Mouse (Mus musculus) stomach, embryonic 15.5 days (tissue): Measurements from ENCODE around the gene Ncoa1. TPM values are rescaled to one million over a fixed set of nuclear protein-coding genes. Genes with fewer than 3 reads are reported as not detected.

Source experiments
- ATAC-seq: fragments of 200-750 bp; cut with Nextera tagmentation; 2 replicates; pipeline ENCODE4 v1.8.0; 2017; ENCODE audit warnings: low read depth, moderate number of reproducible peaks, moderate TSS enrichment; ENCODE audit not compliant: insufficient read depth, low FRiP score
- H3K27ac ChIP-seq: fragments of 300-500 bp; sonication (generic); 2 replicates; pipeline ENCODE4 v1.5.1; 2015; ENCODE audit warnings: mild to moderate bottlenecking, inconsistent platforms
- H3K27me3 ChIP-seq: fragments of 300-500 bp; sonication (generic); replicated peaks from 2 replicates; pipeline ENCODE4 v1.6.1; 2015; ENCODE audit warnings: inconsistent platforms
- H3K36me3 ChIP-seq: fragments of 300-500 bp; sonication (generic); 2 replicates; pipeline ENCODE4 v1.6.1; 2015; ENCODE audit warnings: inconsistent platforms
- H3K4me1 ChIP-seq: fragments of 300-500 bp; sonication (generic); 2 replicates; pipeline ENCODE4 v1.6.1; 2015; ENCODE audit warnings: inconsistent platforms
- H3K4me2 ChIP-seq: fragments of 300-500 bp; sonication (generic); 2 replicates; pipeline ENCODE4 v1.6.1; 2015; ENCODE audit warnings: mild to moderate bottlenecking, inconsistent platforms
- H3K4me3 ChIP-seq: fragments of 300-500 bp; sonication (generic); replicated peaks from 2 replicates; pipeline ENCODE4 v1.5.1; 2015; ENCODE audit warnings: inconsistent platforms
- H3K9ac ChIP-seq: fragments of 300-500 bp; sonication (generic); 2 replicates; pipeline ENCODE4 v1.6.1; 2015; ENCODE audit warnings: inconsistent platforms
- H3K9me3 ChIP-seq: fragments of 300-500 bp; sonication (generic); 2 replicates; pipeline ENCODE4 v1.6.1; 2016; ENCODE audit warnings: inconsistent platforms
- WGBS: fragments of 180-500 bp; shearing (Covaris S2); methylation state at CpG from one replicate; pipeline ENCODE4 v1.1.7; 2015; 5-methylcytosine and 5-hydroxymethylcytosine counted together
- polyA plus RNA-seq: library from polyadenylated mRNA; unstranded; fragments of >200 nt; fragmentation: Nextera tagmentation; extraction: Ambion mirVana; gene quantifications from 2 replicates; pipeline ENCODE4 v1.2.1, GENCODE M21; 2015

Ncoa1 gene
- polyA plus RNA-seq, 1 experiment from 2014 or later, result 8.3 TPM

DNA sequence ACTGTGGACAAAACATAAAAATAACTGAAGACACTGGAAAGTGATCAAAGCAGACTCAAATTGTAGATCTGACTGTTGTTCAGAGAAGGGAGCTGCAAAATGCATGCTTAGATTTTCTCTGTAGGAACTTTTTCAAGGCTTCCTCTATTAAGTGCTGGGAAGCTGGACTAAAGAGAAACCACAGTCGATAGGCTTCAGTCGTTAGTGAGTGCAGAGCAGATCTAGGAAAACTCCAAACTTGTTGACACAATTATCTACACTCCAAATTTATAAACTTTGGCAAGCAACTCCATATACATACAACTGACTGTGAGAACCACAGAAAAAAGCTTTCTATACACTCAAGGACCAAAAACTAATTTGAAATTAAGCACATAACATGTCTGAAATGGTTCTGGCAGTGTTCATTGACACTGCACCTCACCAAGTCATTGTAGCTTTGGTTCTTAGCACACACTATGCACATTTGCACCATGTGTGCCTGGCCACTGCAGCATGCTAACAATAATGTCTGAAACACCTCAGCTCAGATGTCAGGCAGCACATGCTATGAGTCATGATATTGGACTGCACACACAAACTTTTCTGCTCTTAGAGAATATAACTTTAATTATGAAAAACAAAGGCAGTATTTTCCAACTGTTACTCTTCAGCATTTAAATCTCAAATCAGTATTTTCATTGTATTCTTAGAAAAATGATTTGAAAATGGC lies 121.8 kb downstream of the Ncoa1 start:
- Histone ChIP-seq H3K9ac (no peak overlapping the region), H3K4me3 (no peak overlapping the region), H3K36me3 (no peaks in the 10 kb centered on the region), H3K9me3 (no peaks in the 10 kb centered on the region), H3K4me2 (no peak overlapping the region), H3K27me3 (no peaks in the 10 kb centered on the region), H3K27ac (no peak overlapping the region), H3K4me1 (no peaks in the 10 kb centered on the region)
- ATAC-seq, result no peak
- WGBS, result 50% methylated on average over 2 of the region's 2 CpGs

DNA sequence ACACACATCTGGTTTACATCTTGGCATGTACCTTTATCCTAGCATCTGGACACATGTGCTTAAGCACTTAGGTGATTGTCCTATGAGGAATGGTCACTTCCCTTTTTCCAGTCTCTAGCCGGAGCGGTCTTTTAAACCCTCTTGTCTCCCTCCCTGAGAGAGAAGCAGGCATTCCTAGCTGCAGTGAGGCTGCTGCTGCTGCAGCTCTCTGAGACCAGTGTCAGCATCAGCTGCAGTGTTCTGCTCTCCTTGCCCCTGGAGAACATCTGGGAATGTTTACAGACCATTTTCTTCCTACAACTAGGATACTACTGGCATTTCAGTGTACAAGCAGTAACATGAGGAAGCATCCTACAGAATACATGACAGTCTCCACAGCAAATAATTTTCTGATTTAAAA lies 133.8 kb downstream of the Ncoa1 start:
- Histone ChIP-seq H3K4me1 (no peaks in the 10 kb centered on the region), H3K4me2 (no peak overlapping the region), H3K9me3 (no peaks in the 10 kb centered on the region), H3K36me3 (no peaks in the 10 kb centered on the region), H3K9ac (no peak overlapping the region), H3K27ac (no peak overlapping the region), H3K4me3 (no peak overlapping the region), H3K27me3 (no peaks in the 10 kb centered on the region)
- ATAC-seq, result no peak
- 71% methylated on average over 2 of the region's 2 CpGs for WGBS

DNA sequence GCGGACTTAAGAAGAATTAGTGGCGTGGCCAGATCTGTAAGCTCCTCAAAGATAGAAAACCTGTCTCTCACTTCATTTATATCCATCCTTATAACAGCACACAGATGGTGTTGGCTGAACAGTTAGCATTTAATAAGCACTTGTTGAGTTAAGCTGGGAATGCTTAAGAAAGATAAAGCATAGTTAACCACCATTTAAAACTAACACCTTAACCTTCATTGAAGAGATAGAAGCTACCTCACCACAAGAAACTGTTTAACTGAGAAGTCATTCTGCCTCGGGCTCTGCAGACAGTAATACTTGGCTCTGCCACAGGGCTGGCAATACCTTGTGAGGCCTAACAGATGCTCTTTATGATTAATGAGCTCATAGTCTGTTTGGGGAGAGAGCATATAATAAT lies 134.9 kb downstream of the Ncoa1 start:
- ATAC-seq, result no peak
- Histone ChIP-seq H3K27ac (no peak overlapping the region), H3K27me3 (no peaks in the 10 kb centered on the region), H3K9me3 (no peaks in the 10 kb centered on the region), H3K4me3 (no peak overlapping the region), H3K4me2 (no peak overlapping the region), H3K36me3 (no peaks in the 10 kb centered on the region), H3K4me1 (no peaks in the 10 kb centered on the region), H3K9ac (no peak overlapping the region)
- 58% methylated on average over 3 of the region's 3 CpGs for WGBS

DNA sequence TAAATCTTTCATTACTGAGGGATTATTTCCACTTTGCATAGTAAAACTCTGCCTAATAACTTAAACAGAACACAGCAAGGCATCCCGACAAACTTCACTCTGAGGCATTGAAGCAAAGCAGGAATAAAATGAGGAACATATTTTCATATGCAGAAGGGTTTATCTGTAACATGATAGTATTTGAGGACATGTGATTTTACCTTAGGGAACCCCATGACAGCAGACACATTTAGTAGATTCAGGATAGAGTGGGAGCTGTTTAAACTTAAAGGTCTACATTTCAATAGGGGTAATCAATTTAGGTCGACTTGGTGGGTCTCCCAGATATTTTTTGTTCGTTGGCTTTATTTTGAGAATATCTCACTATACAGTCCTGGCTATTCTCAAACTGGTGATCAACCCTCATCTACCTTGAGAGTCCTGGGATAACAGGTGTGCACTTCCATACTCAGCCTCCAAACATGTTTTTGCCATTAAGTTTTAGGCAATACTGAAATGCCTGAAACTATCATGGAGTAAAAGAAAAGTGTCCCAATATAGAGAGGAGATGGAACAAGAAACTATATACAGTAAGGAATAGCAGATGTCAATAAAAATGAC lies 136.6 kb downstream of the Ncoa1 start:
- H3K27me3 ChIP-seq, result no peaks in the 10 kb centered on the region
- H3K27ac ChIP-seq, result no peak overlapping the region
- no peak overlapping the region for H3K4me2 ChIP-seq
- H3K4me3 ChIP-seq, result no peak overlapping the region
- no peaks in the 10 kb centered on the region for H3K4me1 ChIP-seq
- H3K36me3 ChIP-seq, result no peaks in the 10 kb centered on the region
- no peak overlapping the region for H3K9ac ChIP-seq
- 64% methylated on average over 3 of the region's 3 CpGs for WGBS
- H3K9me3 ChIP-seq, result no peaks in the 10 kb centered on the region
- no peak for ATAC-seq

DNA sequence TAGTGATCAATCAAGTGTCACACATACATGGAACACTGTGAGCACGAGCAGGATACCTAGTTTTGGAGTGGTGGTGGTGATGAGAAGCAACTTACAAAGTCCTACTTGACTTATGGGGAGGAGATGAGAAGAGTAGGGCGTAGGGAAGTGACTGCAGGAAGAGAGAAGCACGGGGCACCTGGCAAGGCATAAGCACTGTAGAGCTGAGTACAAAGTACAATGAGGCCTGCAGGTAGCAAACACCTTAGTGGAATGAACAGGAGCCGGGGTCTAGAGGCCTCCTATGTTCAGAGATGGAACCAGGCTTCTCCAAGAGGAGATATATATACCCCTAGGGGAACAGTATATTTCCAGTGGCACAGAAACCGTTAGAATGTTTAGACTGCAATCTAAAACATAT lies 153.4 kb downstream of the Ncoa1 start:
- no peaks in the 10 kb centered on the region for H3K36me3 ChIP-seq
- no peak overlapping the region for H3K9ac ChIP-seq
- H3K27ac ChIP-seq, result no peak overlapping the region
- ATAC-seq, result no peak
- H3K9me3 ChIP-seq, result no peaks in the 10 kb centered on the region
- no peaks in the 10 kb centered on the region for H3K27me3 ChIP-seq
- no peaks in the 10 kb centered on the region for H3K4me1 ChIP-seq
- no peak overlapping the region for H3K4me2 ChIP-seq
- H3K4me3 ChIP-seq, result no peak overlapping the region
- 64% methylated on average over 5 of the region's 5 CpGs for WGBS

DNA sequence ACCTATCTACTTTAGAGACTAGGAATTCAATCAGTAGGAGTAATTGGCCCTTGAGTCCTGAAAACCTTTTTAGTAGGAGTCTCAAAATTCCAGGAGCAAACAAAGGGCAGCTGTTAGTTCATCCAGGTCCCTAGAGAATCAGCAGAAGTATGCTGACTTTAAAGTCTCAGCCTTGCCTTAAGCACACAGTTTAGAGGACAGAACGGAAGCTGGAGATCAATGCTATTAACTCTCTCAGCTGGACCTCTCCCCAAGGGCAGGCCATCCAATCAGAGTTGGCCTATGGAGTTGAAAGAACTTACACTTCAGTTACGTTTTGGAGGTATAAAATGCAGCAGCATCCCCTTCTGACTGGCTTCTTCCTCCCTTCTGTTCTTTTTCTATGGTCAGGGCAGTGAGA lies 154.8 kb downstream of the Ncoa1 start:
- no peak overlapping the region for H3K4me3 ChIP-seq
- H3K36me3 ChIP-seq, result no peaks in the 10 kb centered on the region
- 49% methylated on average over 2 of the region's 2 CpGs for WGBS
- no peaks in the 10 kb centered on the region for H3K4me1 ChIP-seq
- H3K27me3 ChIP-seq, result no peaks in the 10 kb centered on the region
- no peak overlapping the region for H3K4me2 ChIP-seq
- no peak overlapping the region for H3K27ac ChIP-seq
- H3K9ac ChIP-seq, result no peak overlapping the region
- H3K9me3 ChIP-seq, result no peaks in the 10 kb centered on the region
- no peak for ATAC-seq

DNA sequence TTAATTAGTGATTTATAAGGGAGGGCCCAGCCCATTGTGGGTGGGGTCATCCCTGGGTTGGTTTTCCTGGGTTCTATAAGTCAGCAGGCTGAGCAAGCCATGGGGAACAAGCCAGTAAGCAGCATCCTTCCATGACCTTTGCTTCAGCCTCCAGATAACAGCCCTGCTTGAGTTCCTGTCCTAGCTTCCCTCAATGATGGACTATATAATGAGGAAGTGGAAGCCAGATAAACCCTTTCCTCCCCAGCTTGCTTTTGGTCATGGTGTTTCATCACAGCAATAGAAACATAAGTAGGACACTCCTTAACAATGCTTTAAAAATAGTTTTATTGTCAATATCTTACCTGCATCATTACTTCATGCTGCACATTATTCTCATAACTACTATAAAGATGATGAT lies 163.2 kb downstream of the Ncoa1 start:
- Histone ChIP-seq H3K9ac (no peak overlapping the region), H3K4me3 (no peak overlapping the region), H3K9me3 (no peaks in the 10 kb centered on the region), H3K36me3 (no peaks in the 10 kb centered on the region), H3K27me3 (no peaks in the 10 kb centered on the region), H3K4me1 (no peaks in the 10 kb centered on the region), H3K4me2 (no peak overlapping the region), H3K27ac (no peak overlapping the region)
- ATAC-seq, result no peak

DNA sequence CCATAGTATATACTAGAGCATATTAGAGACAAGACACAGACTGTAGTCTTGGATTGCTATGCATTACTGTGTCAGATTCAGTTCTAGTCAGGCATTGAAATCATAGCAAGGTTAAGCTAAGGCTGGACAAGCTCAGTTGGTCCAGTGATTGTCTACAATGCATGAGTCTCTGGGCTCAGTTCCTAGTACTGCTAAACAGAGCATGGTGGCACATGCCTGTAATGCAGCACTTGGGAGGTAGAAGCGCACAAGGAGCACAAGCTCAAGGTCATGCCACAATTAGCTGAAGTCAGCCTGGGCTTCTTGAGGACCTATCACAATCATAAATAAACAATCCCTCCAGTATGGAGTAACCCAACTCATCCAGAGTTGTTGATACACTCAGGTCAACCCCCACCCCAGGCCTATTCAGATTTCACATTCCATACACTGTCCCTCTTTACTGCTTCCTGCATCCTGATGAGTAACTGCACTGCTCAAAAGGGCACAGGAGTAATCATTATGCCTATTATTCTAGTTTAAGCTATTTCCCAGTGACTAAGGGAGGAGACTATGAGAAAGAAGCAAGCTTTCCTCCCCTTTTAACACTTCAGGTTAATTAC lies 170.2 kb downstream of the Ncoa1 start:
- Histone ChIP-seq H3K27ac (no peak overlapping the region), H3K4me2 (no peak overlapping the region), H3K4me3 (no peak overlapping the region), H3K36me3 (no peaks in the 10 kb centered on the region), H3K9ac (no peak overlapping the region), H3K4me1 (no peaks in the 10 kb centered on the region), H3K27me3 (no peaks in the 10 kb centered on the region), H3K9me3 (no peaks in the 10 kb centered on the region)
- ATAC-seq, result peak; percentile 47; the same call in 1 of the 2 replicates
- WGBS, result 89% methylated on average over 1 of the region's 1 CpGs

DNA sequence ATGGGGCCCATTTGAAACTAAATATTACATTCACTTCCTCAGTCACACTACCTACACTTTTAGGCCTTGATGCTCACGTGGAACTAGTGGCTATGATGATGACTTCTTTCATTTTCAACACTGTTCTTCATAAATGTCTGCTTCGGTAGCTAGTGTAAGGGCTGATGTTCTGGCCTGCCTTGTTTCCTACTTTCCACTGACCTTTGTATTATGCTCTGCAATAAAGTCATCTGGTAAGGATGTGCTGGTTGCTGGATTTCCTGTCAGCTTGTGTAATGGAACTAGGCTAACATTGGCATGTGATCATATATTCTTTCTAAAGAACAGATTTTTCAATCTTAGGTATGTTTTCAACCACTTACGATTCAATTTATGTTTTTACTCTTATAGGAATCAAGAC lies 177.7 kb downstream of the Ncoa1 start:
- WGBS, result 80% methylated on average over 3 of the region's 3 CpGs
- Histone ChIP-seq H3K9me3 (no peaks in the 10 kb centered on the region), H3K4me2 (no peak overlapping the region), H3K27ac (no peak overlapping the region), H3K9ac (no peak overlapping the region), H3K4me3 (no peak overlapping the region), H3K27me3 (no peaks in the 10 kb centered on the region), H3K36me3 (0 out of 2 replicates have a peak, but pooled peaks cover 6% of the 10 kb centered on the region), H3K4me1 (no peaks in the 10 kb centered on the region)
- no peak for ATAC-seq

DNA sequence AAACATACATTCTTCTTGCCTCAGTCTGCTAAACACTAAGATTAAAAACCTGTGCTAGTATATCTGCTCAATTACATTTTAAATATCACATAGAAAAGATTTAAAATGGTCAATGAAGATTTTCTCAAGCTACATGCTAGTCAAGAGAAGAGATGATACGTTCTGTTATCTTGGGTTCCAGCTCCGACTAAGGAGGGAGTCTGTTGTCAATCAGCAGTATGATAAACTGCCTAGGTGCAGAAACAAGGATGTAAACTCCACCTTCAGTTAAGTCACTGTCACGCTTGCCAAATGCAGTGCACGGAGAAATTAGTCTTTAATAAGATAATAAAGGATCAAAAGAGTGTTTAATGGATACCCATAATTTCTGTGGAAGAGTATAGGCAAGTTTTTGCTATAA lies 178.4 kb downstream of the Ncoa1 start:
- Histone ChIP-seq H3K9ac (no peak overlapping the region), H3K27me3 (no peaks in the 10 kb centered on the region), H3K4me1 (no peaks in the 10 kb centered on the region), H3K27ac (no peak overlapping the region), H3K36me3 (0 out of 2 replicates have a peak, but pooled peaks cover 6% of the 10 kb centered on the region), H3K4me3 (no peak overlapping the region), H3K4me2 (no peak overlapping the region), H3K9me3 (no peaks in the 10 kb centered on the region)
- ATAC-seq, result no peak
- 78% methylated on average over 4 of the region's 4 CpGs for WGBS

DNA sequence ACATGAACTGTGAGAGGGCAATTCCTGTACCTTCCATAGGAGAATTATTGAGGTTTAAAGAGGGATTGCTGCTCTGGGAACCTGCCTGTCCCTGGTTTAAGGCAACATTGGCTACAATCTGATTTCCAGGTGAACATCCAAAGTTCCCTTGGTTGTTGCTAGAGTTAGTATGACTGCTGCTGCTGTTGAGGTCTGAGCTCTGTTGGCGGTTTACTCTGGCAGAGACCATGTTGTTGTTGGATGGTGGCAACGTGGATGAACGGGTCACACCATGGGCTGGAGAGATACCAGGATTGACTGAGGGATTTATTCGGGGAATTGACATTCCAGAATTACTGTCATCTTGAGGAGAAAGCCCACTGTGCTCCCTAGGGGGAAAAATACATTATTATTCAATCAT lies 181.1 kb downstream of the Ncoa1 start:
- 0 out of 2 replicates have a peak, but pooled peaks cover 6% of the 10 kb centered on the region for H3K36me3 ChIP-seq
- no peaks in the 10 kb centered on the region for H3K9me3 ChIP-seq
- 86% methylated on average over 4 of the region's 4 CpGs for WGBS
- H3K4me2 ChIP-seq, result no peak overlapping the region
- ATAC-seq, result no peak
- no peak overlapping the region for H3K27ac ChIP-seq
- H3K27me3 ChIP-seq, result no peaks in the 10 kb centered on the region
- H3K9ac ChIP-seq, result no peak overlapping the region
- no peak overlapping the region for H3K4me3 ChIP-seq
- H3K4me1 ChIP-seq, result no peaks in the 10 kb centered on the region

DNA sequence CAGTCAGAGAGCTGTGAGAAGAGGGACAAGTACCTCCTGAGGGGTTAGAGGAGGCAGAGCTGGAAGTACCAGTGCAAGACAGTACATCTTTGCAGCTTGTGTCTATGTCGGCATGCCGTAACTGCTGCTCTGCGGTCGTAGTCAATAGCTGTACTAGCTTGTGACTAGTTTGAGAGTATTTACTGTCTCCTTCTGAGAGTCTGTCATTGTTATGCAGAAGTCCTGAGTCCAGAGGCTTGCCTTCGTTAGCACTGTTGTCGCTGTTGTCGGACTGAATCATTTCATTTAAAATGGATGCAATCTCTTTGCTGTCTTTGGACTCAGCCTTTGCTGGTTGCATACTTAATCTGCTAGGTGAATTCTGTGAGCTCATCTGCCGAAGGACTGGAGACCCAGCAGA lies 181.7 kb downstream of the Ncoa1 start:
- Histone ChIP-seq H3K36me3 (0 out of 2 replicates have a peak, but pooled peaks cover 6% of the 10 kb centered on the region), H3K9me3 (no peaks in the 10 kb centered on the region), H3K4me2 (no peak overlapping the region), H3K4me1 (no peaks in the 10 kb centered on the region), H3K27me3 (no peaks in the 10 kb centered on the region), H3K4me3 (no peak overlapping the region), H3K27ac (no peak overlapping the region), H3K9ac (no peak overlapping the region)
- no peak for ATAC-seq
- WGBS, result 88% methylated on average over 8 of the region's 8 CpGs
